Mouse (Mus musculus) forelimb bud, embryonic 11.5 days (tissue): ENCODE data around the gene Dusp6.
A peak's percentile ranks its signal among the peaks of the same experiment; 100 is the strongest.
"Not testable (repeated sequence)": the region's sequence is repeated elsewhere in the genome, so short reads cannot be mapped to it uniquely, and the experiment has no call there.

ENCODE experiments used
- DNase-seq: peaks from one replicate; pipeline ENCODE4 v3.0.0-alpha.2; 2012; ENCODE audit warnings: low read depth, low spot score

The Dusp6 gene

DNA sequence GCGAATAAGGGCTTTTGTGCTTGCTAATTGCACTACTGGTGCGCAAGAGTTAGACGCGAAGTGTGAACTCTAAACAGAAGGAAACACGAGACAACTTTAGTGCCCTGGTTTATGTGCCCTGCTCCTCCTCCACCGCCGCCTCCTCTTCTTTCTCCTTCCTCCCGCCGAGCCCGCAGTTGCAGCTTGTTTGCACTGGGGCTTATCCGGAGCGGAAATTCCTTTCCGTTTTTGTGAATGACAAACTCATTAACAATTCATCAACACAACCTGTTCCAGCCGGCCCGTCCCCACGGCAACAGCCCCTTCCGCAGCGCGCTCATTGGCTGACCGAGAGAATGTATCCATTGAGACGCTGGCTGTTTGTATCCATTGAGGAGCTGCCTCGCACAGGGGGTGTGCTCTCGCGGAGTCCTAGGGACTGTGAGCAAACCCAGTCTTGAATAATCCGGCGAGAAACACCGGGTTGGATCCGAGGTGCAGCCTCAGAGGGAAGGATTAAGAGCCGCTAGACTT is at the start of gene Dusp6:
Gene Dusp6, plus strand, starts transcription at position 365 of the 513 bp plus-strand sequence.
- DNase-seq: peak; percentile 98

DNA sequence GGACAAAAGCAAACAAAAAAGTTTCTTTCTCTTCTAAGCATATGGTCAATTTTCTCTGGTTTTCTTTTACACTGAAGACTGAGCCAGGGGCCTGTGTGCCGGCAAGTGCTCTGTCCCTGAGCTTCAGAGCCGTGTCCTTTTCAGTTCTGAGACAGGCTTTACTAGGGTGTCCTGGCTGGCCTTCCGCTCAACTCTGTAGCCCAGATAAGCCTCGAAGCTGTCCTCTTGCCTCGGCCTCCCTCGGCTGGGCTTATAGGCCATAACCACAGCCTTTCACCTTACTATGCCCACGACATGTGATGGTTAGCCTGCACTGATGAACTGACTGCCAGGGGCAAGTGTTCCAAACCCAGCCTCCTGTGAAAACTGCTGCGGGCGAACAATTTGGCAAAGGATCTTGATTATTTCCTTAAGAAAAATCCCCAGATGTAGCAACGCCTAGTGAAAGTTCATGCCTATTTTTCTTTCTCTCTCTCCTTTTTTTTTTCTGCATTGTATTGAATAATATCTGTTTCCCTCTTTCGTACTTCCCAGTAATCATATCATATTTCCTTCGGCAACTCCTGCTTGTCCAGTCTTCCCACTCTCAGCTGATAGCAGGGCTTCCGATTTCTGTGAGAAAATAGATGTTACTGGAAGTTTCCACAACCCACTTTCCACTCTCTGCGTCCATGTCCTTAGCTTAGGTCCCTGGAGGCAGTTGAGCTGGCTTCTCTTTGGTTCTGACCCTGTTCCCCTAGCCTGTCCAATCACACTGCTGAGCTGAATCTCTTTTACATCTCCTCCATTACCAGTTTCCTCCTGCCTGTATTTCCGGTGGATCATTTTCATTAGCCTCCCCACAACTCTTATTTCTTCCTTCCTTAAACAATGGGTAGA is 48.4 kb upstream of the Dusp6 start:
- no peak for DNase-seq

DNA sequence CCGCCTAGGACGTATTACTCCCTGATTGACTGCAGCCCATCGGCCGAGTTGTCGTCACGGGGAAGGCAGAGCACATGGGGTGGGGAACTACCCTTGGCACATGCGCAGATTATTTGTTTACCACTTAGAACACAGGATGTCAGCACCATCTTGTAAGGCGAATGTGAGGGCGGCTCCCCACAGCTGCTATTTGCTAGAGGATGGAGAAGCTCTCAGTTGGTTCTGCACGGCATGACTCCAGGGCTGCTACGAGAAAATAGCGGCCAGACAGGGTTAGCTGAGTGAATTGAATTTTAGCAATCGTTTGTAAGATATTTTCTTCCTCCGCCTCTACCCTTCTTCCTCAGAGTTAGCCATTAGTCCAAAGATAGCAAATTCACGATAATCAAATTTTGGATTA is 46.5 kb upstream of the Dusp6 start:
- DNase-seq: not testable (repeated sequence)

DNA sequence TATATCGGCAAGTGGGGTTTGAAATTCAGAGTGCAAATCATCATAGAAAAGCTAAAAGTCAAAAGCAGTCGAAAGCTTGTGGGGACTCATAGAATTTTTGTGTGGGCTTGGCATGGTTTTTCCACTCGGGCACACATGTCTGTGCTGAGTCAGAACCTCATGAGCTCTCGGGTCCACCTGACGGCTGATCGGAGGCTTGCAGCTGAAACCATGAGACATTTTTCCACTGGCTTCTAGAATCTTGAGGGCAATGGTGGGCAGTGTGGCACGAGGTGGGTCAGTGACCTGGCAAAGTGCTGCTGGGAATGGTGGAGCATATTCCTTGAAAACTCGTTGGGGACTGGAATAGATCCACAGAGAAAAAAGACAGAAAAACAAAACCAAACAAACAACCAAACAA is 41.5 kb upstream of the Dusp6 start:
- no peak for DNase-seq

DNA sequence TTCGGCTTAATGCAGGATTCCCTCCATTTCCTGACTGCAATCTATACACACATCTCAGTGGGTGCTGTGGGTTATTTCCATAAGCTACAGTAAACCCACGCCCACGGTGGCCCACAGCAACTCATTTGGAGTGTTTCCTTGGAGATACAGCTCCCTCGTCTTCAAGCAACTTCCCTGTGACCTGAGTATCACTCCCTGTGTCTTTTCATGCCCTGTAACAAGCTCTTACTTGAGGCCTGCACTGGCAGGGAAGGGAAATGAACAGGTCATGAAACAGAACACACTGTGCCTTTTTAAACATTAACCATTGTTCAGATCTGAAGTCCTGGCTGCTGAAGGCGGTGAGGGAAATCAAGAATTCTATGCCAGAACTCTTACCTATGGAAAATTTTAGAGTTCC is 40.3 kb upstream of the Dusp6 start:
- DNase-seq: no peak

DNA sequence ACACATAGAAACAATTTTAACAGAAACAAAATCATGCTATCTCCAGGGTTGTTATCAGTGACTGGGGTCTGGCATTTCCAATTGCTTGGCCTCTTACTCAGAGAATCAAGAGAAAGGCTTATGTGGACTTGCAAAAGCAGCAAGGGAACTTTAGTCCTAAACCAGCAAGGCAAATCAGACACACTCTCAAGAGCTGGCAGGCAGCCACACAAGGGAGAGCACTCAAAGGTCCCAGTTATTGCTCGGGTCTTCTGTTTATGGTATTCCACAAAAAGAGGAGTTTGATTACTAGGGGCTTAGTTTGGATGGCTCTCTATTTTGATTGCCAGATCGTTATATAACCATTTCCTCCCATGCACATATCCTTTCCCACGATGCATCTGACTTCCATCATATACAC is 38.8 kb upstream of the Dusp6 start:
- DNase-seq: no peak

GRCm38 (mm10) chr10:99226782-99227181 is 36.2 kb upstream of the Dusp6 start:
- DNase-seq: no peak

DNA sequence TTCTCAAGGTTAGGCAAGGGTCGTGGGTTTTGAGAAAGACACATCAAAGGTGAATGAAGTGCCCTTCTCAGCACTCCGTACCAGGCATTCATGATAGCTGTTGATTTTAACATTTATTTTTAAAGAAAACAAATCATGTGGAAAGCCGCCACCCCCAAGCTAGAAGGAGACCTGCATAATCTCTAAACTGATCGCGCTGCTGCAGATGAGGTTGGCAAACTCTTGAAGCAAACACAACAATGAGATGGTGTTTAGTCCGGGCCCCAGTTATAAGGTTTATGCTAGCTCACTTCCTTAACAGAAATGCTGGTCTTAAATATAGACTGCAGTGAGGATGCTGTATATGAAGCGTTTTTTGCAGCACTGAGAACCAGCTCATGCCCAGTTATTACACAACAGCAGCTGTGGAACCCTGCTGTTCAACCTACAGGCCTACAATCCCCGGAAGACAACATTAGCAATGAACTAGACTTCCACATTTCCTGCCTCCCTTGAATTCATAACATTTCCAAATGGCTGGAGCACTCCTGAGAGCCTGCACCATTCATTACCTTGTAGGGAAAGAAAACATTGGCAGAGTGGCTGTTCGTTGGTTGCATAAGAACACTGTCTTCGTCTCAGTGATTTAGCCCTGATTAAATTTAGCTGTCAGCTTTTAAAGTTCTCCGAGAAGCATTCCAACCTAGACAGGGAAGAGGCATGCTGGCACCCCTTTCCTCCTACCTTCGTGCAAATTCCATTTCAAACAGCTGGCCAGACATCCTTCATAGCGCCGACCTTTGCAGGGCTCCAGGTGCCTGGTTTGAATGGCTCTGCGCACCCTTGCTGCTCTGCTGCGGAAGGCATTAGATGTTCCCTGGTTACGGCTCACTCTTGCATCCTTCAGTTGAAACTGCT is 34.8 kb upstream of the Dusp6 start:
- DNase-seq: no peak

DNA sequence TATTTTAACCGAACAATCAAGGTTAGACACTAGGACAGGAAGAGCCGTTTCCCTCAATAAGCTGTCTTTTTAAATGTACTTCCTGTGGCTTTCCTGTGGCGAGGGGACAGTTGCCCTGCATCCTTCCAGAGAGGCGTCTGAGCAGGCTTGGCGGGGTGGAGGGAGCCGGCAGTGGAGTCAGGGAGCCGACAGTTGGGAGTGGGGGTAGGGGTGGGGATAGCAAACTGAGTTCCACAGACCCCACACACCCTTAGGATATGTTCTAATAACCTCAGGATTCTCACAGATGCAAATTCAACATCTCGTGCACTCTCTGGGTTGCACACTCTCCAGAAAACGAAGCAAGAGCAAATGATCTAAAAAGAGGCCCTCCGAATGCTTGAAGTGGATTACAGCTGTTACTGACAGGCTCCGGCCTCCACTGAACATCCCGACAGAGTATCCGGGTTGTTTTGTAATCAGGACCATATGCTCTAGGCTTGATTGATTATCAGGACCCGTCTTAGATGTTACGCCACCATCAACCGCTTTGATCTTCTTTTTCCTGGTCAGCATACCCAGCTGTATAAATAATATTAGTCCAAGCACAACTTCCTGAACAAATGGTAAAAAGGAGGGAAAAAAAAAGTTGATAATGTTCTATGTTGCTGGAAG is 33.9 kb upstream of the Dusp6 start:
- no peak for DNase-seq

DNA sequence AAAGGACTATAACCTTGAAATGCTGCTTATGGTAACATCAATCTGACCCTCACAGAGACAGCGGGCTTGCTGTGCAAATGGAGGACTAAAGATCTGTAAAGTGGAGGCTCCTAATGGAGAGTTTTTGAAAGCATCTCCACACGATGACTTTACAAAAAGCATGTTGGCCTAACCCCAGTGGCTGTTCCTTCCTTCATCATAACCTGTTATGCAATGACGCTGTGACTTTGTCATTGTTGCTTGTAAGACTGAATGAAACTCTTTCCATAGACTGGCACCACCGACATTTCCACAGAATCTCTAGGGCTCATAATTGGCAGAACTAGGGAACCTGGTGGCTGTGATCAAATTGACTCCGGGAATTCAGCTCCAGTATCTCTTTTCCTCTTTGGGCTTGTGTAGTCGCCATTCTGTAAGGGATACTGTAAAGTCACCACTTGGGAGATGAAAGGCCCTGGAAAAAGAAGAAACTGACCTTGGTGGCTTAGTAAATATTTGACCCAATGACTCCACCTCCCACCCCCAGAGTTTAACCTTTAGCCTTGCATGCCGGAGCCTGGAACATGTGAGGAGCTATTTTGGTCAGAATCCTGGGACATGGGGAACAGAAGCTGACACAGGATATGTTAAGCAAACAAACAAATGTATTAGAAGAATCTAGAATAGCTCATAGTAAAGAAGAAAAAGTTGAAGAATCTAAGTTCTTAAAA is 30.4 kb upstream of the Dusp6 start:
- DNase-seq: no peak

- no peak for DNase-seq
Observed at GRCm38 (mm10) chr10:99234336-99234735, 28.7 kb upstream of the Dusp6 start.

DNA sequence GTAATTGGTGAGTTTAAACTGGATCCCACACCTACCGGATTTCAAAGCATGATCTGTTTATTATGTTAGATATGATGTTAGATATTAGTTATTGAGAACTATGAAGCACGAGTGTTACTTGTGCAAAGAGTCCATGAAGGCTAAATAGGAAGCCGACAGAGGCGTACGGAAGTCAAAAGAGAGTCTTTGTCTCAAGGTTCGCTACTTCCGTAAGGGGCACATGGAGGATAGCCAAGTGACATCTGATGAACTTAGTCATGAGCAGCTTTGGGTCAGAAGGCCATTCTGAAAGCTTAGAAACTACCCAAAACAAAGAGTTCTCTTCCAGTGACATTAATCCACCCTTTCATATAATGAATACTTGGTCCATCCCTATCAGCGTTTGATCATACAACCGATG is 27.9 kb upstream of the Dusp6 start:
- DNase-seq: no peak

- no peak for DNase-seq
Observed at GRCm38 (mm10) chr10:99237205-99237832, 25.7 kb upstream of the Dusp6 start.

DNA sequence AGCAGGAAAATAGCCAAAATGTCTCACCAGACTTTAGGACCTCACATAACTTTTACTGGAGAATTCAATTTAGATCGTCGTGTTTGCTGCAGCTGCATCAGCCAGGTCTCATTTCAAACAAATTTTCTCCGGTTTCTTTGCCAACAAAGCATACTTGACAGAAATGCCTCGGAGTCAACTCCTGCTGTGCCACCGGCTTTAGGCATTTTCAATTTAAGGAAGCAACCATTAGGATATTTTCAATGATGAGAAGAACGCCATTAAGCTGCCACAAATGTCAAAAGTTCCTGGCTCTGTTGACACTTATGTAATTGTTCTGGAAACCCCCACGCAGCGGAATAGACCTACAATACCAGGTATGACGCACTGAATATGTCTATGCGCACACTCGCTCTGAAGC is 24.5 kb upstream of the Dusp6 start:
- DNase-seq: no peak

DNA sequence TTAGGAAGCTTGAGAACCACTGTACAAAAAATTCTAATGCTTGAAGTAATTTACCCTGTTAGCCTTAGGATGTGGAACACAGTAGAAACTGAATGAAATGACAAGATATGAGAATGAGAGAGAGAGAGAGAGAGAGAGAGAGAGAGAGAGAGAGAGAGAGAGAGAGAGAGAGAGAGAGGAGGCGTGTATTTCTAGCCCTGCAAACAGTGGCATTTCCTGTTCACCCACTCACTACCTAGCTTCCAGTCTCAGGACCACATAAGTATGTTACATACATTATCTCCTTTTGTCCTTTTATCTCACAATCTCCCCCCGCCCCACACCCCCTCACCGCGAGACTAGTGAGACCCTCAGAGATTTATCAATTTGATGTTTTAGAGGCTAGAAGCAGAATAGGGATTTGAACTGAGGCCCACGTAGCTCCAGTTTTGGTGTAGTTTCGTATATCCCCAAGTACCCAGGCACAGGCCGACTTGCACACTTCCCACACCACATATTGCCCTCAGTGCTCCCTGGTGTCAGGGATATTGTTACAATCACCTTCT is 21.7 kb upstream of the Dusp6 start:
- DNase-seq: no peak

GRCm38 (mm10) chr10:99241829-99242711 is 21.0 kb upstream of the Dusp6 start:
- peak; percentile 56 for DNase-seq

- no peak for DNase-seq
Observed at GRCm38 (mm10) chr10:99242721-99243120, 20.3 kb upstream of the Dusp6 start.

DNA sequence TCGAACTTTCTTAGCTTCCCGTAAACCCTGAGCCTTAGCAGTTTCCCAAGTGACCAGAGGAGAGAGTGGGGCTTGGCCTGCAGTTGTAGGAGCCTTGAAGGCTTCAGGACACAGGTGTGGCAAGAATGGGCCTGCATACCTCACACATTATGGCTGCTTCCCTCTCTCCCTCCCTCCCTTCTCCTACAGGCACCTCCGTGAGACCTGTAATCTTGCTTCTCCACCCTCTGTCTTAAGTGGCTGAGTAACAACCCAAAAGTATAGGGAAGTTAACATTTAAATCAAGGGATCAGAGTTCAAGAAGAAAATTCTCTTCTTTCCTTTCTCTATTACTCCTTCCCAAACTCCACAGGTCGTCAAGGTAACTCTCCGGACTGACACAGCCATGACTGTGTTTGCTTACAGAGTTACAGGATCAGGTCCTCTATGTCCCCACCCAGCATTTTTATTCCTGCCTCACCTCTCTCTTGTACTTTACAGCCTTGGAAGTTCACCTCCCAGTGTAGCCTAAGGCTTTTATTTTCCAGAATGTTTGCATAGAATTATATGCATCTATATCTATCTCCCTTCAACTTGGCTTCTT is 19.0 kb upstream of the Dusp6 start:
- no peak for DNase-seq

- DNase-seq: no peak
Observed at GRCm38 (mm10) chr10:99244655-99245260, 18.3 kb upstream of the Dusp6 start.
